Mouse (Mus musculus) MEL (cell line): ENCODE measurements around the gene Pdzd7. TPM values are rescaled to one million over a fixed set of nuclear protein-coding genes. Genes with fewer than 3 reads are reported as not detected.

Experiments used
- DNase-seq: peaks from one replicate; pipeline ENCODE4 v3.0.0; 2011; ENCODE audit warnings: low read depth, low spot score
- H3K27ac ChIP-seq: 2 replicates; pipeline ENCODE4 v1.5.1; 2012; ENCODE audit warnings: low read depth, mild to moderate bottlenecking, control low read depth, low read length, moderate library complexity; ENCODE audit not compliant: control insufficient read depth
- H3K27me3 ChIP-seq, 2 experiments: fragments of 150-350 bp in 1 of 2; sonication (generic) in 1 of 2; 2 replicates each; pipeline ENCODE4 v1.6.1; 2012; ENCODE audit warnings: low read length in 2 of 2, mild to moderate bottlenecking in 2 of 2, improper control_type of control experiment in 1 of 2, moderate library complexity in 1 of 2; ENCODE audit not compliant: insufficient read depth in 2 of 2, control insufficient read depth in 1 of 2
- H3K36me3 ChIP-seq, 2 experiments: 2 replicates each; pipeline ENCODE4 v1.6.1; 2012 to 2014; ENCODE audit warnings: low read length in 2 of 2, improper control_type of control experiment in 1 of 2, inconsistent platforms in 1 of 2, mild to moderate bottlenecking in 1 of 2; ENCODE audit not compliant: insufficient read depth in 2 of 2, control insufficient read depth in 1 of 2
- H3K4me1 ChIP-seq, 2 experiments: fragments of 150-350 bp in 1 of 2; sonication (generic) in 1 of 2; 2 replicates each; pipeline ENCODE4 v1.6.1; 2012; ENCODE audit warnings: low read length in 2 of 2, improper control_type of control experiment in 1 of 2, mild to moderate bottlenecking in 1 of 2; ENCODE audit not compliant: insufficient read depth in 2 of 2, control insufficient read depth in 1 of 2
- H3K4me3 ChIP-seq, 2 experiments: fragments of 150-350 bp in 1 of 2; sonication (generic) in 1 of 2; 2 replicates each; pipeline ENCODE4 v1.5.1; 2012; ENCODE audit warnings: low read depth in 2 of 2, low read length in 2 of 2, mild to moderate bottlenecking in 2 of 2, moderate library complexity in 2 of 2, control low read depth in 1 of 2, improper control_type of control experiment in 1 of 2; ENCODE audit not compliant: control insufficient read depth in 1 of 2, insufficient read depth in 1 of 2
- H3K79me2 ChIP-seq: 2 replicates; pipeline ENCODE4 v1.6.1; 2012; ENCODE audit warnings: mild to moderate bottlenecking, low read length, moderate library complexity; ENCODE audit not compliant: control insufficient read depth, poor library complexity, insufficient read depth
- H3K9ac ChIP-seq: 2 replicates; pipeline ENCODE4 v1.6.1; 2012; ENCODE audit warnings: low read depth, mild to moderate bottlenecking, control low read depth, low read length, moderate library complexity; ENCODE audit not compliant: control insufficient read depth, poor library complexity, severe bottlenecking
- H3K9me3 ChIP-seq: fragments of 150-350 bp; sonication (generic); replicated peaks from 2 replicates; pipeline ENCODE4 v1.6.1; 2012; ENCODE audit warnings: mild to moderate bottlenecking, low read length, improper control_type of control experiment, moderate library complexity; ENCODE audit not compliant: insufficient read depth
- BHLHE40 ChIP-seq: IDR thresholded peaks from 2 replicates; pipeline ENCODE4 v1.6.1; 2012; ENCODE audit warnings: low read depth, mild to moderate bottlenecking, inconsistent platforms, low read length, improper control_type of control experiment, borderline replicate concordance
- CHD2 ChIP-seq: IDR thresholded peaks from 2 replicates; pipeline ENCODE4 v1.6.1; 2011; ENCODE audit warnings: low read length, improper control_type of control experiment
- ELF1 ChIP-seq: IDR thresholded peaks from 2 replicates; pipeline ENCODE4 v1.6.1; 2014; ENCODE audit warnings: low read depth, mild to moderate bottlenecking, inconsistent platforms, low read length, improper control_type of control experiment, moderate library complexity
- EP300 ChIP-seq, 2 experiments: IDR thresholded peaks; 2 replicates each; pipeline ENCODE4 v1.6.1; 2011; ENCODE audit warnings: improper control_type of control experiment in 2 of 2, low read length in 2 of 2, low read depth in 1 of 2, mild to moderate bottlenecking in 1 of 2
- GATA1 ChIP-seq: IDR thresholded peaks from 2 replicates; pipeline ENCODE4 v1.6.1; 2011; ENCODE audit warnings: low read depth, low read length, improper control_type of control experiment
- HCFC1 ChIP-seq: IDR thresholded peaks from 2 replicates; pipeline ENCODE4 v1.6.1; 2012; ENCODE audit warnings: low read depth, mild to moderate bottlenecking, inconsistent platforms, low read length, improper control_type of control experiment, moderate library complexity
- JUND ChIP-seq: IDR thresholded peaks from 2 replicates; pipeline ENCODE4 v1.6.1; 2011; ENCODE audit warnings: low read depth, mild to moderate bottlenecking, improper control_type of control experiment, low read length
- MAFK ChIP-seq: IDR thresholded peaks from 2 replicates; pipeline ENCODE4 v1.6.1; 2011; ENCODE audit warnings: low read depth, mild to moderate bottlenecking, low read length, improper control_type of control experiment, borderline replicate concordance
- MAX ChIP-seq: IDR thresholded peaks from 2 replicates; pipeline ENCODE4 v1.6.1; 2011; ENCODE audit warnings: low read length, improper control_type of control experiment
- MAZ ChIP-seq: IDR thresholded peaks from 2 replicates; pipeline ENCODE4 v1.6.1; 2012; ENCODE audit warnings: low read depth, mild to moderate bottlenecking, inconsistent platforms, low read length, improper control_type of control experiment
- MXI1 ChIP-seq: IDR thresholded peaks from 2 replicates; pipeline ENCODE4 v1.6.1; 2011; ENCODE audit warnings: mild to moderate bottlenecking, low read depth, low read length, improper control_type of control experiment
- POLR2A ChIP-seq, 2 experiments: IDR thresholded peaks; 2 replicates each; pipeline ENCODE4 v1.6.1; 2011 to 2012; ENCODE audit warnings: low read length in 2 of 2, mild to moderate bottlenecking in 2 of 2, control low read depth in 1 of 2, improper control_type of control experiment in 1 of 2, low read depth in 1 of 2, moderate library complexity in 1 of 2; ENCODE audit not compliant: control insufficient read depth in 1 of 2, insufficient read depth in 1 of 2, poor library complexity in 1 of 2
- POLR2AphosphoS2 ChIP-seq: IDR thresholded peaks from 2 replicates; pipeline ENCODE4 v1.6.1; 2011; ENCODE audit warnings: low read length, improper control_type of control experiment
- SIN3A ChIP-seq: IDR thresholded peaks from 2 replicates; pipeline ENCODE4 v1.6.1; 2012; ENCODE audit warnings: low read length, improper control_type of control experiment, inconsistent platforms
- SMC3 ChIP-seq: IDR thresholded peaks from 2 replicates; pipeline ENCODE4 v1.6.1; 2011; ENCODE audit warnings: low read depth, low read length, improper control_type of control experiment
- TAL1 ChIP-seq: IDR thresholded peaks from 2 replicates; pipeline ENCODE4 v1.6.1; 2012; ENCODE audit warnings: mild to moderate bottlenecking, inconsistent platforms, low read length, moderate library complexity, mixed read lengths
- TCF12 ChIP-seq: IDR thresholded peaks from 2 replicates; pipeline ENCODE4 v1.6.1; 2014; ENCODE audit warnings: low read depth, mild to moderate bottlenecking, inconsistent platforms, low read length, improper control_type of control experiment, moderate library complexity
- ZC3H11A ChIP-seq: IDR thresholded peaks from 2 replicates; pipeline ENCODE4 v1.6.1; 2012; ENCODE audit warnings: low read depth, mild to moderate bottlenecking, inconsistent platforms, low read length, improper control_type of control experiment
- ZNF384 ChIP-seq: IDR thresholded peaks from 2 replicates; pipeline ENCODE4 v1.6.1; 2012; ENCODE audit warnings: low read depth, mild to moderate bottlenecking, inconsistent platforms, low read length, improper control_type of control experiment
- polyA plus RNA-seq, 2 experiments: library from polyadenylated mRNA; stranded (reverse) in 1 of 2; unstranded in 1 of 2; fragments of >175 nt in 1 of 2; fragments of >200 nt in 1 of 2; gene quantifications; 2 replicates each; pipeline versions ENCODE4 v1.2.1 to v1.2.4; 2012; ENCODE audit warnings: low replicate concordance in 2 of 2, low read depth in 1 of 2; ENCODE audit not compliant: insufficient read length in 2 of 2, insufficient read depth in 1 of 2, missing spikeins in 1 of 2
- total RNA-seq: library from RNA; depleted of rRNA; stranded (reverse); fragments of 300-350 nt; gene quantifications from 2 replicates; pipeline ENCODE4 v1.2.3, GENCODE M21; 2012

The Pdzd7 gene
- total and polyA plus RNA-seq, 3 experiments = 0.08 to 0.56 TPM; not detected in 1

DNA sequence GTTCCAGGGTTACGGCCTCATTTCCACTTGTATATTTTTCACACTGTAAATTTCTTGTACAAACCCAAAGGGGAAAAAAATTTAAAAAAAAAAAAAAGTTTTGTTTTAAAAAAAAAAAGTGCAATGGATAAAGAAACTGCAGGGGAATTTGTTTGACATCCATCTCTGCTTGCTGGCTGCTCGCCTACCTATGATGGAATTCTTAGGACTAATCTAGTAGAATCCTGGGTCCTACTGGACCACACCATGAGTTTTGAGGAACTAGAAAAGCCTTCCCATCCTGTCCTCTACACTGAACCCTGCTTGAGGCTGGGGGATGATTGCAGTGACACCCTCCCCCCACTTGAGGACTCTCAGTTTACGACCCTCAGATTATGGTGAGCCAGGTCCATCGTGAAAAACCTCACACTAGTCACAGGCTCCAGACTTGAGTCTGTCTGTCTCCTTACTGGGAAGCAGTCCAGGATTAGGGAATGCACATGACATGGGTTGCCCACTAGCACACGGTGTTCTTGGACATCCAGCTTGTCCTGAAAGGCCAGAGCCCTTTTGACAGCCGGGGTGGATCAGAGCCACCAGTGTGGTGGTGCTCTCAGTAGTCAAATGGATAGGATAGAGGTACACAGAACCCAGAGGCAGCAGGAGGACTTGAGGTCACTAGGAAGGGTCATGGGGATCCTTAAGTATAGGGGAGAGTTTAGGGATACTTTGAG lies 18.4 kb downstream of the Pdzd7 start:
- H3K9ac ChIP-seq = no peak overlapping the region
- peaks cover 2 to 12% of the 10 kb centered on the region in 2 experiments; a peak in 3 of 4 replicates for H3K4me1 ChIP-seq
- no peak overlapping the region for H3K4me3 ChIP-seq
- H3K9me3 ChIP-seq = no peaks in the 10 kb centered on the region
- TF ChIP-seq EP300 (IDR thresholded peaks at IDR 0.05; ENCODE audit: low read depth in 1 of 2, low read length in 2 of 2) (no peak), HCFC1 (no peak), SIN3A (no peak), MXI1 (no peak), ZNF384 (no peak), ELF1 (no peak), MAX (no peak), POLR2AphosphoS2 (no peak), POLR2A (IDR thresholded peaks at IDR 0.05; ENCODE audit: control insufficient read depth in 1 of 2, insufficient read depth in 1 of 2, low read depth in 1 of 2, low read length in 2 of 2, poor library complexity in 1 of 2) (no peak), JUND (no peak), TCF12 (no peak)
- no peak for DNase-seq
- H3K27me3 ChIP-seq = no peaks in the 10 kb centered on the region
- peaks cover 0 to 5% of the 10 kb centered on the region in 2 experiments; a peak in 2 of 4 replicates for H3K36me3 ChIP-seq
- no peak overlapping the region for H3K27ac ChIP-seq
- no peaks in the 10 kb centered on the region for H3K79me2 ChIP-seq

DNA sequence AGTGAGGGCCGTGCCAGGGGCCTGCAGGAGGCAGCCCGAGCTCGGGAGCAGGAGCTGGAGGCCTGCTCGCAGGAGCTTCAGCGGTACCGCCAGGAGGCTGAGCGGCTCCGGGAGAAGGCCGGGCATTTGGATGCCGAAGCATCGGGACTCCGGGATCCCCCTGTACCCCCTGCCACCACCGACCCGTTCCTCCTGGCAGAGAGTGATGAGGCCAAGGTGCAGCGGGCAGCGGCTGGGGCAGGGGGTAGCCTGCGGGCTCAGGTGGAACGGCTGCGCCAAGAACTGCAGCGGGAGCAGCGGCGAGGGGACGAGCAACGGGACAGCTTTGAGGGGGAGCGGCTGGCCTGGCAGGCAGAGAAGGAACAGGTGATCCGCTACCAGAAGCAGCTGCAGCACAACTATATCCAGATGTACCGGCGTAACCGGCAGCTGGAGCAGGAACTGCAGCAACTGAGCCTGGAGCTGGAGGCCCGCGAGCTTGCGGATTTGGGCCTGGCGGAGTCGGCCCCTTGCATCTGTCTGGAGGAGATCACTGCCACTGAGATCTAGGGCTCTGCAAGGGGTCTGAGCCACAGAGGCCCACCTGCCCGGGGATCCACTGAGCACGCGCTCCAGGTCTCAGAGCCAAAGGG lies 19.5 kb downstream of the Pdzd7 start:
- H3K27me3 ChIP-seq = no peaks in the 10 kb centered on the region
- peaks cover 0 to 4% of the 10 kb centered on the region in 2 experiments; a peak in 1 of 4 replicates for H3K4me1 ChIP-seq
- H3K36me3 ChIP-seq = peaks cover 0 to 2% of the 10 kb centered on the region in 2 experiments; a peak in 1 of 4 replicates
- H3K9me3 ChIP-seq = no peaks in the 10 kb centered on the region
- H3K79me2 ChIP-seq = no peaks in the 10 kb centered on the region
- TF ChIP-seq MAZ = no peak
- TF ChIP-seq SMC3 = no peak
- TF ChIP-seq TAL1 = no peak
- no peak for TF ChIP-seq GATA1
- TF ChIP-seq JUND = no peak
- TF ChIP-seq ZC3H11A = no peak
- no peak for TF ChIP-seq BHLHE40
- no peak for TF ChIP-seq CHD2
- no peak for TF ChIP-seq MAFK
- no peak for TF ChIP-seq MAX
- H3K27ac ChIP-seq = no peak overlapping the region
- H3K9ac ChIP-seq = no peak overlapping the region
- no peak overlapping the region for H3K4me3 ChIP-seq
- DNase-seq = no peak
